Mouse (Mus musculus) kidney, adult 2 months (tissue): ENCODE results near the gene Rexo1. TPM values are rescaled to one million over a fixed set of nuclear protein-coding genes. Genes with fewer than 3 reads are reported as not detected.
A peak's percentile ranks its signal among the peaks of the same experiment; 100 is the strongest.

ENCODE experiments used
- DNase-seq: peaks from one replicate; pipeline ENCODE4 v3.0.0; 2021
- H3K27ac ChIP-seq: fragments of 200-500 bp; 2 replicates; pipeline ENCODE4 v1.5.1; 2012; ENCODE audit warnings: low read depth, low read length, control low read depth, inconsistent platforms; ENCODE audit not compliant: insufficient read depth
- H3K27me3 ChIP-seq: fragments of 200-500 bp; replicated peaks from 2 replicates; pipeline ENCODE4 v1.6.1; 2012; ENCODE audit warnings: mild to moderate bottlenecking, moderate library complexity, low read length, inconsistent platforms; ENCODE audit not compliant: control insufficient read depth, insufficient read depth
- H3K36me3 ChIP-seq: fragments of 200-500 bp; 2 replicates; pipeline ENCODE4 v1.6.1; 2012; ENCODE audit warnings: mild to moderate bottlenecking, moderate library complexity, low read length, inconsistent platforms; ENCODE audit not compliant: control insufficient read depth, insufficient read depth
- H3K4me1 ChIP-seq: fragments of 200-500 bp; 2 replicates; pipeline ENCODE4 v1.6.1; 2011; ENCODE audit warnings: low read length; ENCODE audit not compliant: control insufficient read depth, insufficient read depth
- H3K4me3 ChIP-seq: fragments of 200-500 bp; 2 replicates; pipeline ENCODE4 v1.5.1; 2011; ENCODE audit warnings: mild to moderate bottlenecking, low read depth, low read length, control low read depth; ENCODE audit not compliant: insufficient read depth
- CTCF ChIP-seq: fragments of 200-500 bp; conservative IDR thresholded peaks from 2 replicates; pipeline ENCODE4 v1.5.1; 2011; ENCODE audit warnings: low read depth, mild to moderate bottlenecking, control low read depth, low read length, moderate library complexity, mixed read lengths; ENCODE audit not compliant: insufficient read depth, insufficient read length
- POLR2A ChIP-seq: fragments of 200-500 bp; IDR thresholded peaks from one replicate; pipeline ENCODE4 v1.6.1; 2011; ENCODE audit warnings: low read depth, low read length, control low read depth
- WGBS: fragments of 180-500 bp; shearing (Covaris S2); methylation state at CpG from one replicate; pipeline ENCODE4 v1.1.7; 2018; 5-methylcytosine and 5-hydroxymethylcytosine counted together
- polyA plus RNA-seq: library from polyadenylated mRNA; depleted of rRNA; stranded (reverse); fragments of >200 nt; gene quantifications from 2 replicates; pipeline ENCODE4 v1.2.3, GENCODE M21; 2012

The Rexo1 gene
- polyA plus RNA-seq, 1 experiment = 28.7 TPM

DNA sequence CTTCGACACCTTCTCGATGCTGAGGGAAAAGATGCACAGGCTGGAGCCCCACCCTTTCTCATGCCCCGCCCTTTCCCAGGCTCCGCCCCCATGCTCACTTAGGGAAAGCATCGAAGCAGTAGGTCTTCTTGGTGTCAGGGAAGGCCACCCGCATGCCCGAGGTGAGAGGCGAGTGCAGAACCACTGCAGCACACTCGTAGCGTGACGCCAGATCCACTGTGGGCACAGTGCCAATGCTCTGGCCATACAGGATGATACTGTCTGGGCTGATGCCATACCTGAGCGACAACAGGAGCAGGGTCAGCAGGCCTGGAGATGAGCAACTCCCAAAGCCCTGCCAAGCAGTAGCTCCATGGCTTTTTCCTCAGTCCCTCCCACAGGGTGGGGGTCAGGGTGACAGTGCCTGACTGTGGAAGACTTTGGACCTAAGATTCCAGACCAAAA is 22.7 kb upstream of the Rexo1 start:
- TF ChIP-seq POLR2A (no peak), CTCF (no peak)
- Histone ChIP-seq H3K4me3 (no peak overlapping the region), H3K27me3 (no peaks in the 10 kb centered on the region), H3K36me3 (no peaks in the 10 kb centered on the region), H3K4me1 (peaks cover 31% of the 10 kb centered on the region), H3K27ac (peak overlapping the region; percentile 45)
- 36% methylated on average over 12 of the region's 12 CpGs for WGBS
- DNase-seq = peak; percentile 88

- H3K27me3 ChIP-seq = no peaks in the 10 kb centered on the region
- 87% methylated on average over 5 of the region's 5 CpGs for WGBS
- H3K36me3 ChIP-seq = no peaks in the 10 kb centered on the region
- H3K4me1 ChIP-seq = peaks cover 24% of the 10 kb centered on the region
- no peak for TF ChIP-seq CTCF
- TF ChIP-seq POLR2A = no peak
- no peak overlapping the region for H3K4me3 ChIP-seq
- no peak overlapping the region for H3K27ac ChIP-seq
- no peak for DNase-seq
Observed at GRCm38 (mm10) chr10:80583047-80583446, 21.7 kb upstream of the Rexo1 start.

DNA sequence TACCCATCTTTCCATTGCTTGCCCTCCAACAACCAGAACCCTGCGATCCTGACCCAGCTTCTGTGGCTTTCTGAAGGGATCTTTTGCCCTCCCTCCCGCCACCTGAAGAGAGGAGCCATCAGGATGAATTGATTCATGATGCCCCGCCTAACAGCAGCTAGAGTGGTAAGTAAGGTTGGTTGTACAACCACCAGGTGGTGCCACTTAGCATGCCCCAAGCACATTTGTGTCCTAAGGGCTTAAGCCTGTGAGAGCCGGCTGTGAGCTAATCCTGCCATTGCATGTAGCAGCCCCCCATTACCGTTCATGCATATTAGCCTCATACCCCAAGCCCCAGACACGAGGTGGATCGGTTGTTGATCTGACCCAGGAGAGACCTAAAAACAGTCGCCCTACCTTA is 17.6 kb upstream of the Rexo1 start:
- 5% methylated on average over 8 of the region's 8 CpGs for WGBS
- peak; percentile 75 for DNase-seq
- H3K27me3 ChIP-seq = no peaks in the 10 kb centered on the region
- TF ChIP-seq CTCF (peak; percentile 80), POLR2A (no peak)
- no peaks in the 10 kb centered on the region for H3K36me3 ChIP-seq
- no peak overlapping the region for H3K4me3 ChIP-seq
- H3K27ac ChIP-seq = peak overlapping the region; percentile 48
- H3K4me1 ChIP-seq = peaks cover 12% of the 10 kb centered on the region

DNA sequence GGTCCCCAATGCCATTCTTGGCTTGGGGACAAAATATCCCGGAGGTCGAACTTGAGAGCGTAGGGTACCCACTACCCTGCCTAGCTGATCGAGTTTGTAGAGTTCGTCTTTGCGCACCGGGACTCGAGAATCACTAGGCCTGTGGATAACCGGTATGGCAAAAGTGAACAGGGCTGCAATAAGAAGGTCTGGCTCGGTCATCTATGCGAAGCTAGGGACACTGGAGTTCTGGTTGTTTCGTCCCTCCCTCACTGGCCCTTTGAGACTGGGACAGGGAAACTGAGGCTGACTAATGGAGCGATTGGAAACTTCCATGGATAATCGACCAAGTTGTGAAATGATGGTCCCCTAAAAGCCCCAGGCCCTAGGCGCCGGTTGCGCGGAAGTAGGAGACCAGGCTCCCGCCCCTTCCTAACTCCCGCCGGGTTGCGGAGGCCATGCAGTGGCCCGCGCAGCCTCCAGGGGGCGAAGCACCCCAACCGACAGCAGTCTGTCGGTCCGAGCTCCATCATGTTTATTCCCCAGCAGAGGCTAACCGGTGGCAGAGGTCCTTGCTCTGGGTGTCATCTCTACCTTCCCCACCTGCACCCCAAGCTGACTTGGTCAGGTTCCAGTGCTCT is 16.9 kb upstream of the Rexo1 start:
- Histone ChIP-seq H3K27me3 (no peaks in the 10 kb centered on the region), H3K4me1 (peaks cover 11% of the 10 kb centered on the region), H3K27ac (peak overlapping the region; percentile 69), H3K36me3 (no peaks in the 10 kb centered on the region), H3K4me3 (peak overlapping the region; percentile 74)
- DNase-seq = peak; percentile 90
- under 1% methylated on average over 29 of the region's 29 CpGs for WGBS
- no peak for TF ChIP-seq POLR2A
- peak; percentile 80 for TF ChIP-seq CTCF

DNA sequence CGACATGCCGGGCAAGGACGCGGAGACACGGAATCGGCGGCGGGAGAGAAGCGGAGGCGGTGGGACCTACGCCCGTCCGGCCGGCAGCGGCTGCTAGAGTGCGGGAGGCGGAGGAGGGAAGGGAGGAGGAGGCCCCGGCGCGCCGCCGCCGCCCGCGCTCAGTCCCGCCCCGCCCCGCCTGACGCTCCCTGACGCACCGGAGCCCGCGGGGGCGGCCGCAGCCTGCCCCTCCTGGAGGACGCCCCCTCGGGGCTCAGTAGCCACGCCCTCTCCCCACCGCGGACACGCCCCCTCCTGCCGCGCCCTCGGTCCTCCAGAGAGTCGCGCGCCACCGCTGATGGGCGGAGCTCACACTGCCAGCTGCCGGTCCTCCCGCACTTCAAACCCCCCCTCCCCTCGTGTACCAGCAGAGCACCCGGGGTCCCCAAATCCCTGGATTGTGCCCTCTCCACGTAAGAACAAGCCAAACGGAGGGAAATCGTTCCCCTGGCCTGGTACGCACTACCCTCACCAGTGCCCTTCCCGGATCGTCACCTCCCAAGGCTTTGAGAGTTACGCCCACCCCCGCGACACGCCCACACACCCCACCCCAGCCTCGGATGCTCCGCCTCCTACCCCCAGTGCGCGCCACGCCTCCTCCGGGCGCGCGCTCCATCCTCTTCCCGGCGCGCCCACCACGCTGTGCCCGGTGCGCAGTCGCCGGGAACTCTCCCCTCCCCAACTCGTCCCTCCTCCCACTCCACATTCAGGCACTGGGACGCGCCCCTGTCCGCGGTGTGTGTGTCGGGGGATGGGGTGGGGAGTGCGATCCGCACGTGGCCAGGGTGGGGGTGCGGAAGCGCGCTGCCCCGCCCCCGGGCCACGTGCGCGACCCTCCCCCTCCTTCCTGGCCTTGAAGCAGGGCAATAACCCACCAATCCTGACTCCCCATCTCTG is 16.1 kb upstream of the Rexo1 start, which contains the start of gene Klf16:
Gene Klf16, minus strand, starts transcription at position 127 of the 936 bp plus-strand sequence.
- WGBS = 1% methylated on average over 87 of the region's 97 CpGs
- peak; percentile 99 for DNase-seq
- no peaks in the 10 kb centered on the region for H3K27me3 ChIP-seq
- peak within 1 kb of the TSS; percentile 93 for H3K27ac ChIP-seq
- peaks cover 11% of the 10 kb centered on the region for H3K4me1 ChIP-seq
- TF ChIP-seq POLR2A (peak; percentile 59), CTCF (no peak)
- H3K36me3 ChIP-seq = no peaks in the 10 kb centered on the region
- peak within 1 kb of the TSS; percentile 84 for H3K4me3 ChIP-seq

- TF ChIP-seq CTCF = no peak
- TF ChIP-seq POLR2A = no peak
- WGBS = under 1% methylated on average over 91 of the region's 96 CpGs
- Histone ChIP-seq H3K36me3 (no peaks in the 10 kb centered on the region), H3K27ac (peak overlapping the region; percentile 65; the same call in 1 of the 2 replicates), H3K4me1 (peaks cover 11% of the 10 kb centered on the region), H3K27me3 (no peaks in the 10 kb centered on the region), H3K4me3 (peak overlapping the region; percentile 84)
- DNase-seq = peak; percentile 55
Observed at GRCm38 (mm10) chr10:80576351-80577194, 15.2 kb upstream of the Rexo1 start.

DNA sequence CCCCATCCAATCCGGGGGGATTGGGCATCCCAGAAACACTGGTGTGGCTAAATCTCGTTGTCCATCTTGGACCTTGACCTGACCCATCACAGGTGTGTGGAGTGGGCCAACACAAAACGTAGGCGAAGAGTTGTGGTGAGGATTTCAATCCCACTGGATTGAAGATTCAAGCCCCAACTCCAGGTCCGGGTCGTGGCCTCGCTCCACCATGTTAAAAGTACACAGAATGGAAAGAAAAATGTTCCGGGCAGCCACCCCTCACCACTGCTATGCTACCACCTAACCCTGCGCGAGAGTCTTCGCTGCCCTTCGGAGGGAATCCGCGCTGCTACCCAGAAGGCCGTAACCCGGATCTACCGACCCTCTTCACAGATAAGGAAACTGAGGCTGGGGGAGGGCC is 14.6 kb upstream of the Rexo1 start:
- Histone ChIP-seq H3K27ac (no peak overlapping the region), H3K36me3 (no peaks in the 10 kb centered on the region), H3K27me3 (no peaks in the 10 kb centered on the region), H3K4me1 (peaks cover 14% of the 10 kb centered on the region), H3K4me3 (peak overlapping the region; percentile 84)
- DNase-seq = no peak
- 19% methylated on average over 17 of the region's 17 CpGs for WGBS
- TF ChIP-seq CTCF (no peak), POLR2A (no peak)
